8 mouse cellular contexts compared by ENCODE assay signal in genomic region chr8:106211421-106211820, GRCm38 (mm10). TPM values are rescaled to one million over a fixed set of nuclear protein-coding genes. Genes with fewer than 3 reads are reported as not detected.
DNase-seq lines count a peak whose midpoint lies in the region; ATAC-seq lines count a peak whose summit lies in the region.

No protein-coding gene starts in this region.

- peak overlapping the region; percentile 92; the same call in 1 of the 2 replicates for H3K27ac ChIP-seq in kidney, embryonic 14.5 days (ENCODE audit: low read depth, low read length)
- H3K27ac ChIP-seq in brown adipose tissue, adult 24 weeks (replicated peaks; ENCODE audit: low read depth, low read length): peak overlapping the region; percentile 16
- peak overlapping the region; percentile 95 for H3K27ac ChIP-seq in hindbrain, embryonic 15.5 days (replicated peaks)
- H3K27ac ChIP-seq in midbrain, embryonic 13.5 days: peak overlapping the region; percentile 95

- peak overlapping the region; percentile 68 for H3K4me2 ChIP-seq in kidney, embryonic 14.5 days (replicated peaks; ENCODE audit: low read depth, low read length)
- peak overlapping the region; percentile 83 for H3K4me2 ChIP-seq in hindbrain, embryonic 15.5 days
- peak overlapping the region; percentile 89 for H3K4me2 ChIP-seq in midbrain, embryonic 13.5 days (replicated peaks)

- H3K36me3 ChIP-seq in kidney, embryonic 14.5 days (ENCODE audit: control insufficient read depth, insufficient read depth, low read length): peaks cover 37% of the 10 kb centered on the region
- H3K36me3 ChIP-seq in hindbrain, embryonic 15.5 days: peaks cover 26% of the 10 kb centered on the region
- peaks cover 52% of the 10 kb centered on the region for H3K36me3 ChIP-seq in midbrain, embryonic 13.5 days

- peak overlapping the region; percentile 92 for H3K9ac ChIP-seq in kidney, embryonic 14.5 days (ENCODE audit: low read depth, low read length)
- peak overlapping the region; percentile 76 for H3K9ac ChIP-seq in hindbrain, embryonic 15.5 days
- H3K9ac ChIP-seq in midbrain, embryonic 13.5 days (replicated peaks): peak overlapping the region; percentile 95

- ATAC-seq in kidney, embryonic 14.5 days (ENCODE audit: low FRiP score, low TSS enrichment): no peak
- no peak for ATAC-seq in hindbrain, embryonic 15.5 days (ENCODE audit: low FRiP score, low read depth)
- no peak for ATAC-seq in midbrain, embryonic 13.5 days
- no peak for ATAC-seq in CD4-positive, CD25-positive, alpha-beta regulatory T cell, adult 4 months

- no peak for DNase-seq in kidney, adult 9 months
- no peak for DNase-seq in cerebellum, adult 11-12 months
- no peak for DNase-seq in spleen, postnatal 4 days (ENCODE audit: low spot score in 2 of 2)

- no peaks in the 10 kb centered on the region for H3K27me3 ChIP-seq in kidney, embryonic 14.5 days (ENCODE audit: control insufficient read depth, insufficient read depth, low read length)
- no peaks in the 10 kb centered on the region for H3K27me3 ChIP-seq in hindbrain, embryonic 15.5 days
- H3K27me3 ChIP-seq in midbrain, embryonic 13.5 days: no peaks in the 10 kb centered on the region

- 4% methylated on average over 13 of the region's 13 CpGs for WGBS in kidney, embryonic 14.5 days
- 5% methylated on average over 13 of the region's 13 CpGs for WGBS in hindbrain, embryonic 15.5 days
- WGBS in midbrain, embryonic 13.5 days: 6% methylated on average over 13 of the region's 13 CpGs

- peaks cover 9% of the 10 kb centered on the region; the same call in 1 of the 2 replicates for H3K4me1 ChIP-seq in kidney, embryonic 14.5 days (ENCODE audit: control insufficient read depth, insufficient read depth, low read length)
- H3K4me1 ChIP-seq in brown adipose tissue, adult 24 weeks (ENCODE audit: control insufficient read depth, insufficient read depth, insufficient read length, low read length): no peaks in the 10 kb centered on the region
- H3K4me1 ChIP-seq in hindbrain, embryonic 15.5 days (replicated peaks): peaks cover 28% of the 10 kb centered on the region
- peaks cover 21% of the 10 kb centered on the region for H3K4me1 ChIP-seq in midbrain, embryonic 13.5 days (replicated peaks)

- H3K4me3 ChIP-seq in kidney, embryonic 14.5 days (ENCODE audit: low read length): peak overlapping the region; percentile 94
- peak overlapping the region; percentile 79 for H3K4me3 ChIP-seq in brown adipose tissue, adult 24 weeks (ENCODE audit: insufficient read depth, low read depth, low read length)
- H3K4me3 ChIP-seq in hindbrain, embryonic 15.5 days: peak overlapping the region; percentile 82
- H3K4me3 ChIP-seq in midbrain, embryonic 13.5 days (replicated peaks): peak overlapping the region; percentile 86

- H3K9me3 ChIP-seq in kidney, embryonic 14.5 days (ENCODE audit: control insufficient read depth, low read length): no peaks in the 10 kb centered on the region
- H3K9me3 ChIP-seq in hindbrain, embryonic 15.5 days: no peaks in the 10 kb centered on the region
- no peaks in the 10 kb centered on the region for H3K9me3 ChIP-seq in midbrain, embryonic 13.5 days

RNA-seq across cellular contexts. Expression of gene Prmt7, which starts 0.7 kb away (rescaled TPM):
- 39.9 and 59.1 TPM in 2 replicates for polyA plus RNA-seq in kidney, embryonic 14.5 days (2014; fragmentation: Nextera tagmentation; extraction: Ambion mirVana)
- 8.0 and 16.7 TPM in 2 replicates for polyA plus RNA-seq in brown adipose tissue, adult 24 weeks (2012; ENCODE audit: insufficient read depth, insufficient read length, missing spikeins)
- polyA plus RNA-seq in hindbrain, embryonic 15.5 days (2015; fragmentation: Nextera tagmentation; extraction: Ambion mirVana): 59.5 and 59.9 TPM in 2 replicates
- 57.8 and 62.6 TPM in 2 replicates for polyA plus RNA-seq in midbrain, embryonic 13.5 days (2015; fragmentation: Nextera tagmentation; extraction: Ambion mirVana)
- 10 to 100 TPM; 31.5 to 46.0 TPM for polyA plus RNA-seq in CD4-positive, CD25-positive, alpha-beta regulatory T cell, adult 4 months (2017; shearing (Covaris generic))

RNA-seq across cellular contexts. Expression of gene Slc7a6os, which starts 0.7 kb away (rescaled TPM):
- polyA plus RNA-seq in kidney, embryonic 14.5 days (2014; fragmentation: Nextera tagmentation; extraction: Ambion mirVana): 40.8 and 44.7 TPM in 2 replicates
- 13.1 and 15.2 TPM in 2 replicates for polyA plus RNA-seq in brown adipose tissue, adult 24 weeks (2012; ENCODE audit: insufficient read depth, insufficient read length, missing spikeins)
- 31.5 and 34.2 TPM in 2 replicates for polyA plus RNA-seq in hindbrain, embryonic 15.5 days (2015; fragmentation: Nextera tagmentation; extraction: Ambion mirVana)
- polyA plus RNA-seq in midbrain, embryonic 13.5 days (2015; fragmentation: Nextera tagmentation; extraction: Ambion mirVana): 36.6 and 42.6 TPM in 2 replicates
- 10 to 100 TPM; 24.6 to 28.9 TPM for polyA plus RNA-seq in CD4-positive, CD25-positive, alpha-beta regulatory T cell, adult 4 months (2017; shearing (Covaris generic))

RNA-seq across cellular contexts. Expression of gene Slc7a6, which starts 42.8 kb away (rescaled TPM):
- polyA plus RNA-seq in kidney, embryonic 14.5 days (2014; fragmentation: Nextera tagmentation; extraction: Ambion mirVana): 87.4 and 90.3 TPM in 2 replicates
- 24.6 and 40.2 TPM in 2 replicates for polyA plus RNA-seq in brown adipose tissue, adult 24 weeks (2012; ENCODE audit: insufficient read depth, insufficient read length, missing spikeins)
- polyA plus RNA-seq in hindbrain, embryonic 15.5 days (2015; fragmentation: Nextera tagmentation; extraction: Ambion mirVana): 57.7 and 61.0 TPM in 2 replicates
- polyA plus RNA-seq in midbrain, embryonic 13.5 days (2015; fragmentation: Nextera tagmentation; extraction: Ambion mirVana): 76.0 and 81.0 TPM in 2 replicates
- polyA plus RNA-seq in CD4-positive, CD25-positive, alpha-beta regulatory T cell, adult 4 months (2017; shearing (Covaris generic)): 10 to 100 TPM; 28.6 to 43.7 TPM

Comparison
In these comparisons a context has a peak if more than half of its experiments do, and no peak if none do; other contexts are left out.
1. H3K27ac ChIP-seq: peak in every context shown above with its lines; median percentile 95 in hindbrain, embryonic 15.5 days; 95 in midbrain, embryonic 13.5 days; 92 in kidney, embryonic 14.5 days; 16 in brown adipose tissue, adult 24 weeks.